Mouse (Mus musculus) liver, postnatal 0 days (tissue): ENCODE measurements around the gene Smap1.

Experiments used
- CTCF ChIP-seq: sonication (generic); IDR thresholded peaks from 2 replicates; pipeline ENCODE4 v1.5.1; 2016; ENCODE audit warnings: antibody characterized with exemption, low read depth
- EP300 ChIP-seq: IDR thresholded peaks from 2 replicates; pipeline ENCODE4 v1.6.1; 2016; ENCODE audit warnings: antibody characterized with exemption, low read depth, mild to moderate bottlenecking

- no peak for TF ChIP-seq CTCF
- no peak for TF ChIP-seq EP300
These were observed 22.5 kb downstream of the Smap1 start for GRCm38 (mm10) chr1:23899647-23900020.
